Mouse (Mus musculus) heart, embryonic 11.5 days (tissue): ENCODE measurements at regions not wholly inside any gene's neighbourhood (a gene's known extent, or its start where the extent isn't known, plus 50 kb on each side); places are given as distances from the start of the nearest gene placed in this dataset.

Experiments
- ATAC-seq: fragments of 200-750 bp; cut with Nextera tagmentation; replicated peaks from 2 replicates; pipeline ENCODE4 v1.8.0; 2017; ENCODE audit warnings: moderate library complexity; ENCODE audit not compliant: insufficient number of reproducible peaks, low FRiP score, low TSS enrichment
- H3K27ac ChIP-seq: fragments of 300-500 bp; sonication (generic); 2 replicates; pipeline ENCODE4 v1.5.1; 2014; ENCODE audit warnings: mild to moderate bottlenecking, low read depth, low read length
- H3K27me3 ChIP-seq: fragments of 300-500 bp; sonication (generic); 2 replicates; pipeline ENCODE4 v1.6.1; 2014; ENCODE audit warnings: mild to moderate bottlenecking, low read length, mixed read lengths; ENCODE audit not compliant: control insufficient read depth, insufficient read depth
- H3K36me3 ChIP-seq: fragments of 300-500 bp; sonication (generic); 2 replicates; pipeline ENCODE4 v1.6.1; 2014; ENCODE audit warnings: mild to moderate bottlenecking, low read length, moderate library complexity, mixed read lengths; ENCODE audit not compliant: control insufficient read depth, insufficient read depth
- H3K4me1 ChIP-seq: fragments of 300-500 bp; sonication (generic); 2 replicates; pipeline ENCODE4 v1.6.1; 2014; ENCODE audit warnings: low read length; ENCODE audit not compliant: control insufficient read depth, insufficient read depth
- H3K4me2 ChIP-seq: fragments of 300-500 bp; sonication (generic); 2 replicates; pipeline ENCODE4 v1.6.1; 2014; ENCODE audit warnings: mild to moderate bottlenecking, moderate library complexity
- H3K4me3 ChIP-seq: fragments of 300-500 bp; sonication (generic); 2 replicates; pipeline ENCODE4 v1.5.1; 2014; ENCODE audit warnings: low read depth, low read length
- H3K9ac ChIP-seq: fragments of 300-500 bp; sonication (generic); 2 replicates; pipeline ENCODE4 v1.6.1; 2014; ENCODE audit warnings: mild to moderate bottlenecking, low read depth, low read length, moderate library complexity
- H3K9me3 ChIP-seq: fragments of 300-500 bp; sonication (generic); replicated peaks from 2 replicates; pipeline ENCODE4 v1.6.1; 2016; ENCODE audit warnings: low read length; ENCODE audit not compliant: control insufficient read depth
- WGBS: fragments of 180-500 bp; shearing (Covaris S2); extraction: QIAGEN DNeasy Blood & Tissue Kit; methylation state at CpG from one replicate; pipeline ENCODE4 v1.1.7; 2014; ENCODE audit not compliant: insufficient replicate concordance; 5-methylcytosine and 5-hydroxymethylcytosine counted together

GRCm38 (mm10) chr3:144365894-144366293 lies 160.9 kb upstream of the Lmo4 start:
- Histone ChIP-seq H3K4me1 (no peaks in the 10 kb centered on the region; the same call in 1 of the 2 replicates), H3K9ac (no peak overlapping the region), H3K27ac (no peak overlapping the region), H3K36me3 (no peaks in the 10 kb centered on the region), H3K9me3 (no peaks in the 10 kb centered on the region), H3K4me3 (no peak overlapping the region), H3K4me2 (no peak overlapping the region), H3K27me3 (no peaks in the 10 kb centered on the region)
- 75% methylated on average over 4 of the region's 4 CpGs for WGBS
- no peak for ATAC-seq

- H3K4me2 ChIP-seq = no peak overlapping the region
- H3K9me3 ChIP-seq = no peaks in the 10 kb centered on the region
- no peak for ATAC-seq
- H3K4me1 ChIP-seq = peaks cover 5% of the 10 kb centered on the region; the same call in 1 of the 2 replicates
- H3K9ac ChIP-seq = no peak overlapping the region
- no peaks in the 10 kb centered on the region for H3K27me3 ChIP-seq
- no peak overlapping the region for H3K4me3 ChIP-seq
- 56% methylated on average over 10 of the region's 10 CpGs for WGBS
- H3K27ac ChIP-seq = no peak overlapping the region
- no peaks in the 10 kb centered on the region for H3K36me3 ChIP-seq
These were observed 157.5 kb upstream of the Lmo4 start for GRCm38 (mm10) chr3:144362472-144362871.

GRCm38 (mm10) chr3:144361203-144361978 lies 156.4 kb upstream of the Lmo4 start:
- ATAC-seq = no peak
- 75% methylated on average over 4 of the region's 4 CpGs for WGBS

GRCm38 (mm10) chr3:144356948-144357295 lies 151.9 kb upstream of the Lmo4 start:
- Histone ChIP-seq H3K36me3 (no peaks in the 10 kb centered on the region), H3K4me1 (peaks cover 5% of the 10 kb centered on the region; the same call in 1 of the 2 replicates), H3K27me3 (no peaks in the 10 kb centered on the region), H3K27ac (no peak overlapping the region), H3K9ac (no peak overlapping the region), H3K4me3 (no peak overlapping the region), H3K9me3 (no peaks in the 10 kb centered on the region), H3K4me2 (no peak overlapping the region)
- no peak for ATAC-seq
- WGBS = 77% methylated on average over 11 of the region's 11 CpGs

More at GRCm38 (mm10) chr3:144361203-144361978, 156.4 kb upstream of the Lmo4 start:
- no peak overlapping the region for H3K4me2 ChIP-seq
- no peaks in the 10 kb centered on the region for H3K9me3 ChIP-seq
- H3K9ac ChIP-seq = no peak overlapping the region
- no peak overlapping the region for H3K4me3 ChIP-seq
- H3K4me1 ChIP-seq = peaks cover 5% of the 10 kb centered on the region; the same call in 1 of the 2 replicates
- H3K27ac ChIP-seq = no peak overlapping the region
- H3K27me3 ChIP-seq = no peaks in the 10 kb centered on the region
- no peaks in the 10 kb centered on the region for H3K36me3 ChIP-seq

GRCm38 (mm10) chr3:144356103-144356947 lies 151.3 kb upstream of the Lmo4 start:
- H3K4me3 ChIP-seq = no peak overlapping the region
- no peak for ATAC-seq
- H3K27ac ChIP-seq = no peak overlapping the region
- peaks cover 5% of the 10 kb centered on the region; the same call in 1 of the 2 replicates for H3K4me1 ChIP-seq
- H3K9ac ChIP-seq = no peak overlapping the region
- 75% methylated on average over 17 of the region's 17 CpGs for WGBS
- H3K9me3 ChIP-seq = no peaks in the 10 kb centered on the region
- H3K36me3 ChIP-seq = no peaks in the 10 kb centered on the region
- H3K4me2 ChIP-seq = no peak overlapping the region
- no peaks in the 10 kb centered on the region for H3K27me3 ChIP-seq

GRCm38 (mm10) chr3:144352559-144352958 lies 147.5 kb upstream of the Lmo4 start:
- 87% methylated on average over 4 of the region's 4 CpGs for WGBS
- Histone ChIP-seq H3K27ac (no peak overlapping the region), H3K4me1 (no peaks in the 10 kb centered on the region; the same call in 1 of the 2 replicates), H3K27me3 (no peaks in the 10 kb centered on the region), H3K4me2 (no peak overlapping the region), H3K4me3 (no peak overlapping the region), H3K9ac (no peak overlapping the region), H3K36me3 (no peaks in the 10 kb centered on the region), H3K9me3 (no peaks in the 10 kb centered on the region)
- ATAC-seq = no peak

GRCm38 (mm10) chr3:144348431-144348830 lies 143.4 kb upstream of the Lmo4 start:
- no peak overlapping the region for H3K27ac ChIP-seq
- H3K4me2 ChIP-seq = no peak overlapping the region
- no peak overlapping the region for H3K4me3 ChIP-seq
- H3K4me1 ChIP-seq = no peaks in the 10 kb centered on the region
- no peaks in the 10 kb centered on the region for H3K27me3 ChIP-seq
- H3K9me3 ChIP-seq = no peaks in the 10 kb centered on the region
- no peak overlapping the region for H3K9ac ChIP-seq
- no peaks in the 10 kb centered on the region for H3K36me3 ChIP-seq
- no peak for ATAC-seq
- WGBS = 76% methylated on average over 9 of the region's 9 CpGs

GRCm38 (mm10) chr3:144335237-144335636 lies 130.2 kb upstream of the Lmo4 start:
- Histone ChIP-seq H3K36me3 (no peaks in the 10 kb centered on the region), H3K9me3 (no peaks in the 10 kb centered on the region), H3K27ac (no peak overlapping the region), H3K9ac (no peak overlapping the region), H3K27me3 (no peaks in the 10 kb centered on the region), H3K4me1 (no peaks in the 10 kb centered on the region), H3K4me2 (no peak overlapping the region), H3K4me3 (no peak overlapping the region)
- ATAC-seq = no peak
- 68% methylated on average over 3 of the region's 3 CpGs for WGBS
